Mouse (Mus musculus) naive thymus-derived CD4-positive, alpha-beta T cell, adult 2 months (primary cell): ENCODE measurements at regions not wholly inside any gene's neighbourhood (a gene's known extent, or its start where the extent isn't known, plus 50 kb on each side); places are given as distances from the start of the nearest gene placed in this dataset.
"Not testable (repeated sequence)": the region's sequence is repeated elsewhere in the genome, so short reads cannot be mapped to it uniquely, and the experiment has no call there.

Experiments
- DNase-seq: peaks from one replicate; pipeline ENCODE4 v3.0.0-alpha.2; 2011; ENCODE audit warnings: low read depth

- DNase-seq = not testable (repeated sequence)
These were observed 81.8 kb upstream of the Gvin1 start for GRCm38 (mm10) chr7:106296912-106297311.

- not testable (repeated sequence) for DNase-seq
These were observed 69.7 kb upstream of the Gvin1 start for GRCm38 (mm10) chr7:106284841-106285240.

GRCm38 (mm10) chr7:106279946-106280345 lies 64.8 kb upstream of the Gvin1 start:
- DNase-seq = not testable (repeated sequence)

GRCm38 (mm10) chr7:106270947-106271346 lies 55.8 kb upstream of the Gvin1 start:
- peak; percentile 13 for DNase-seq
